In genomic region chr12:16618512-16619274, GRCm38 (mm10) we compare ENCODE assay signal across 10 mouse cellular contexts. TPM values are rescaled to one million over a fixed set of nuclear protein-coding genes. Genes with fewer than 3 reads are reported as not detected.
DNase-seq lines count a peak whose midpoint lies in the region; ATAC-seq lines count a peak whose summit lies in the region.
"Had no signal": no experiment of that assay in that cellular context is flagged by ENCODE, and none has a peak within 500 bp of the region (broad histone marks: within the 10 kb centered on the region; RNA-seq: fewer than 3 reads in every experiment).

No protein-coding gene starts in this region.

- H3K4me2 ChIP-seq in hindbrain, embryonic 15.5 days, result no peak overlapping the region
- no peak overlapping the region for H3K4me2 ChIP-seq in lung, embryonic 15.5 days

- H3K9ac ChIP-seq in hindbrain, embryonic 15.5 days, result no peak overlapping the region
- H3K9ac ChIP-seq in lung, embryonic 15.5 days, result no peak overlapping the region

- no peak overlapping the region for H3K4me3 ChIP-seq in hindbrain, embryonic 15.5 days
- H3K4me3 ChIP-seq in lung, embryonic 15.5 days, result no peak overlapping the region
- H3K4me3 ChIP-seq: megakaryocyte, embryonic 14.5 days had no signal

- no peaks in the 10 kb centered on the region for H3K27me3 ChIP-seq in hindbrain, embryonic 15.5 days
- H3K27me3 ChIP-seq in lung, embryonic 15.5 days, result no peaks in the 10 kb centered on the region

- no peaks in the 10 kb centered on the region for H3K36me3 ChIP-seq in hindbrain, embryonic 15.5 days
- no peaks in the 10 kb centered on the region for H3K36me3 ChIP-seq in lung, embryonic 15.5 days

- ATAC-seq in hindbrain, embryonic 15.5 days (ENCODE audit: low FRiP score, low read depth), result peak; percentile 87
- ATAC-seq in lung, embryonic 15.5 days (ENCODE audit: borderline replicate concordance, extremely low read depth, low FRiP score, low TSS enrichment), result peak; percentile 91

- DNase-seq in NIH3T3 (ENCODE audit: low read depth), result peak; percentile 96
- DNase-seq in cerebellum, postnatal 25 days, result peak; percentile 59 to 78
- DNase-seq in gastrocnemius, adult 18-20 months (ENCODE audit: low spot score), result peak; percentile 96
- peak; percentile 23 to 62 for DNase-seq in layer of hippocampus, postnatal 25 days (ENCODE audit: extremely low spot score in 1 of 2, low spot score in 1 of 2)
- DNase-seq in retina, postnatal 7 days (ENCODE audit: low read depth, low spot score), result peak; percentile 19
- DNase-seq in B cell, adult 2 months, result no peak

- H3K27ac ChIP-seq in hindbrain, embryonic 15.5 days (replicated peaks), result peak overlapping the region; percentile 59
- peak overlapping the region; percentile 72 for H3K27ac ChIP-seq in lung, embryonic 15.5 days

- no peaks in the 10 kb centered on the region for H3K9me3 ChIP-seq in hindbrain, embryonic 15.5 days
- no peaks in the 10 kb centered on the region for H3K9me3 ChIP-seq in lung, embryonic 15.5 days
- H3K9me3 ChIP-seq: megakaryocyte, embryonic 14.5 days had no signal

- WGBS in hindbrain, embryonic 15.5 days, result 11% methylated on average over 12 of the region's 12 CpGs
- WGBS in lung, embryonic 15.5 days, result 10% methylated on average over 12 of the region's 12 CpGs

- H3K4me1 ChIP-seq in hindbrain, embryonic 15.5 days (replicated peaks), result peaks cover 17% of the 10 kb centered on the region
- peaks cover 20% of the 10 kb centered on the region for H3K4me1 ChIP-seq in lung, embryonic 15.5 days

RNA-seq across cellular contexts. Expression of gene Lpin1, which starts 7.9 kb away (rescaled TPM):
- 100 to 1,000 TPM; 212 to 245 TPM for total RNA-seq in gastrocnemius, adult 18-20 months (2021)
- polyA plus RNA-seq in hindbrain, embryonic 15.5 days (2015; fragmentation: Nextera tagmentation; extraction: Ambion mirVana), result 15.9 and 17.0 TPM in 2 replicates
- total RNA-seq in layer of hippocampus, postnatal 25 days (2021), result 10 to 100 TPM; 22.8 to 24.0 TPM
- 5.8 and 6.3 TPM in 2 replicates for polyA plus RNA-seq in lung, embryonic 15.5 days (2015; fragmentation: Nextera tagmentation; extraction: Ambion mirVana)

RNA-seq across cellular contexts. Expression of gene Ntsr2, which starts 34.5 kb away (rescaled TPM):
- total RNA-seq in gastrocnemius, adult 18-20 months (2021), result 1 to 10 TPM; 2.6 TPM
- 3.8 and 4.5 TPM in 2 replicates for polyA plus RNA-seq in hindbrain, embryonic 15.5 days (2015; fragmentation: Nextera tagmentation; extraction: Ambion mirVana)
- 100 to 1,000 TPM; 217 to 233 TPM for total RNA-seq in layer of hippocampus, postnatal 25 days (2021)
- polyA plus RNA-seq in lung, embryonic 15.5 days (2015; fragmentation: Nextera tagmentation; extraction: Ambion mirVana), result not detected in 2 replicates
- total RNA-seq: CH12.LX had no signal

Comparison
In these comparisons a context has a peak if more than half of its experiments do, and no peak if none do; other contexts are left out.
1. DNase-seq: peak in NIH3T3 (single experiment), cerebellum, postnatal 25 days (2 of 2), gastrocnemius, adult 18-20 months (single experiment), layer of hippocampus, postnatal 25 days (2 of 2) and retina, postnatal 7 days (single experiment); none in B cell, adult 2 months (0 of 2).
2. RNA of gene Lpin1, which starts 7.9 kb away (total RNA-seq): 212 to 245 TPM in gastrocnemius, adult 18-20 months; 22.8 to 24.0 TPM in layer of hippocampus, postnatal 25 days; every median in the first group is over 4 times any median in the second.
3. RNA of gene Ntsr2, which starts 34.5 kb away (total RNA-seq): 217 to 233 TPM in layer of hippocampus, postnatal 25 days; 2.6 TPM in gastrocnemius, adult 18-20 months; every median in the first group is over 10 times any median in the second.